Mouse (Mus musculus): Measurements from ENCODE around the gene Adamts14. TPM values are rescaled to one million over a fixed set of nuclear protein-coding genes. Genes with fewer than 3 reads are reported as not detected.

The Adamts14 gene
- 0.48 and 0.55 TPM in 2 replicates for polyA plus RNA-seq (2016; fragmentation: Nextera tagmentation; extraction: Ambion mirVana)

GRCm38 (mm10) chr10:61273081-61273843 is at the start of gene Adamts14:
Gene Adamts14, minus strand, starts transcription at chr10:61273438.
- Histone ChIP-seq H3K4me2 (replicated peaks) (peak within 1 kb of the TSS; percentile 95), H3K4me1 (0 out of 2 replicates have a peak, but pooled peaks cover 9% of the 10 kb centered on the region), H3K9ac (replicated peaks) (peak within 1 kb of the TSS; percentile 59), H3K36me3 (no peaks in the 10 kb centered on the region), H3K4me3 (peak within 1 kb of the TSS; percentile 57), H3K27me3 (peaks cover 54% of the 10 kb centered on the region), H3K9me3 (no peaks in the 10 kb centered on the region), H3K27ac (replicated peaks) (no peak within 1 kb of the TSS)
- peak; percentile 73 for ATAC-seq (ENCODE audit: low FRiP score, low read depth)
- WGBS, result 2% methylated on average over 32 of the region's 75 CpGs

GRCm38 (mm10) chr10:61318527-61318926 is 45.3 kb upstream of the Adamts14 start:
- Histone ChIP-seq H3K9ac (replicated peaks) (no peak overlapping the region), H3K9me3 (no peaks in the 10 kb centered on the region), H3K4me2 (replicated peaks) (no peak overlapping the region), H3K27me3 (no peaks in the 10 kb centered on the region), H3K4me3 (no peak overlapping the region), H3K4me1 (peaks cover 7% of the 10 kb centered on the region; the same call in 1 of the 2 replicates), H3K36me3 (0 out of 2 replicates have a peak, but pooled peaks cover 4% of the 10 kb centered on the region), H3K27ac (replicated peaks) (no peak overlapping the region)
- ATAC-seq (ENCODE audit: low FRiP score, low read depth), result no peak
- WGBS, result 90% methylated on average over 3 of the region's 3 CpGs

GRCm38 (mm10) chr10:61315324-61315880 is 42.2 kb upstream of the Adamts14 start:
- no peak overlapping the region for H3K4me3 ChIP-seq
- no peak overlapping the region for H3K9ac ChIP-seq (replicated peaks)
- WGBS, result 17% methylated on average over 9 of the region's 9 CpGs
- H3K9me3 ChIP-seq, result no peaks in the 10 kb centered on the region
- no peak overlapping the region for H3K27ac ChIP-seq (replicated peaks)
- 0 out of 2 replicates have a peak, but pooled peaks cover 4% of the 10 kb centered on the region for H3K36me3 ChIP-seq
- no peak for ATAC-seq (ENCODE audit: low FRiP score, low read depth)
- peaks cover 7% of the 10 kb centered on the region; the same call in 1 of the 2 replicates for H3K4me1 ChIP-seq
- H3K4me2 ChIP-seq (replicated peaks), result no peak overlapping the region
- no peaks in the 10 kb centered on the region for H3K27me3 ChIP-seq

DNA sequence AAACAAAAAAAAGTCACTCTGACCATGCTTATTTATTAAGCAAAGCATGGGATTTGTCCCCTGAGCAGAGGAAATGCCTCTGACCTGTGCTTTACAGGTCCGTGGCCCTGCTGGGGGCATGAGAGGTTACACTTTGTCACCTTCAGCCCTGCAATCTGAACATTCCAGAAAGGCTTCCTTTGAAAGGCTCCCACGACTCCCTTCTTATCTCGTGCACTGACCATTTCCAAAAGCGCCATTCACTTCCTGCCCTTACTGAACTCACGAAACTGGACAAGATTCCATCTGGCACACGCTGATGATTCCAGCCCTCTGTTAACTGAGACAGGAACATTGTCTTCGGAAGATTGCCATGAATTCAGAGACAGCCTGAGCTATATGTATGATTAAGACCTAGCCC is 40.5 kb upstream of the Adamts14 start:
- WGBS, result 74% methylated on average over 7 of the region's 7 CpGs
- H3K9ac ChIP-seq (replicated peaks), result no peak overlapping the region
- peaks cover 7% of the 10 kb centered on the region; the same call in 1 of the 2 replicates for H3K4me1 ChIP-seq
- no peaks in the 10 kb centered on the region for H3K36me3 ChIP-seq
- no peak for ATAC-seq (ENCODE audit: low FRiP score, low read depth)
- H3K4me2 ChIP-seq (replicated peaks), result no peak overlapping the region
- H3K27me3 ChIP-seq, result no peaks in the 10 kb centered on the region
- H3K9me3 ChIP-seq, result no peaks in the 10 kb centered on the region
- H3K4me3 ChIP-seq, result no peak overlapping the region
- no peak overlapping the region for H3K27ac ChIP-seq (replicated peaks)

- H3K27me3 ChIP-seq, result no peaks in the 10 kb centered on the region
- H3K36me3 ChIP-seq, result no peaks in the 10 kb centered on the region
- no peak overlapping the region for H3K4me2 ChIP-seq (replicated peaks)
- ATAC-seq (ENCODE audit: low FRiP score, low read depth), result no peak
- peaks cover 7% of the 10 kb centered on the region; the same call in 1 of the 2 replicates for H3K4me1 ChIP-seq
- H3K9ac ChIP-seq (replicated peaks), result no peak overlapping the region
- WGBS, result 77% methylated on average over 7 of the region's 7 CpGs
- no peaks in the 10 kb centered on the region for H3K9me3 ChIP-seq
- H3K4me3 ChIP-seq, result no peak overlapping the region
- H3K27ac ChIP-seq (replicated peaks), result no peak overlapping the region
These were observed 39.5 kb upstream of the Adamts14 start for GRCm38 (mm10) chr10:61312754-61313153.

- no peak for ATAC-seq (ENCODE audit: low FRiP score, low read depth)
- Histone ChIP-seq H3K9ac (replicated peaks) (no peak overlapping the region), H3K27ac (replicated peaks) (no peak overlapping the region), H3K4me2 (replicated peaks) (no peak overlapping the region), H3K27me3 (no peaks in the 10 kb centered on the region), H3K4me3 (no peak overlapping the region), H3K9me3 (no peaks in the 10 kb centered on the region), H3K36me3 (no peaks in the 10 kb centered on the region), H3K4me1 (peaks cover 7% of the 10 kb centered on the region; the same call in 1 of the 2 replicates)
- WGBS, result 92% methylated on average over 6 of the region's 6 CpGs
These were observed 38.9 kb upstream of the Adamts14 start for GRCm38 (mm10) chr10:61312159-61312558.

GRCm38 (mm10) chr10:61308706-61309320 is 35.6 kb upstream of the Adamts14 start:
- Histone ChIP-seq H3K4me2 (replicated peaks) (no peak overlapping the region), H3K36me3 (no peaks in the 10 kb centered on the region), H3K9ac (replicated peaks) (no peak overlapping the region), H3K27ac (replicated peaks) (no peak overlapping the region), H3K4me1 (no peaks in the 10 kb centered on the region), H3K27me3 (no peaks in the 10 kb centered on the region), H3K4me3 (no peak overlapping the region), H3K9me3 (no peaks in the 10 kb centered on the region)
- no peak for ATAC-seq (ENCODE audit: low FRiP score, low read depth)
- 56% methylated on average over 12 of the region's 12 CpGs for WGBS

GRCm38 (mm10) chr10:61305928-61306590 is 32.8 kb upstream of the Adamts14 start:
- Histone ChIP-seq H3K4me1 (no peaks in the 10 kb centered on the region), H3K36me3 (no peaks in the 10 kb centered on the region), H3K9ac (replicated peaks) (no peak overlapping the region), H3K27me3 (no peaks in the 10 kb centered on the region), H3K4me3 (no peak overlapping the region), H3K27ac (replicated peaks) (no peak overlapping the region), H3K9me3 (no peaks in the 10 kb centered on the region), H3K4me2 (replicated peaks) (no peak overlapping the region)
- WGBS, result 90% methylated on average over 13 of the region's 13 CpGs
- ATAC-seq (ENCODE audit: low FRiP score, low read depth), result no peak

GRCm38 (mm10) chr10:61304046-61304445 is 30.8 kb upstream of the Adamts14 start:
- no peak overlapping the region for H3K27ac ChIP-seq (replicated peaks)
- H3K9me3 ChIP-seq, result no peaks in the 10 kb centered on the region
- H3K4me2 ChIP-seq (replicated peaks), result no peak overlapping the region
- no peak overlapping the region for H3K4me3 ChIP-seq
- H3K36me3 ChIP-seq, result no peaks in the 10 kb centered on the region
- WGBS, result 82% methylated on average over 6 of the region's 6 CpGs
- no peak for ATAC-seq (ENCODE audit: low FRiP score, low read depth)
- H3K9ac ChIP-seq (replicated peaks), result no peak overlapping the region
- no peaks in the 10 kb centered on the region for H3K4me1 ChIP-seq
- no peaks in the 10 kb centered on the region for H3K27me3 ChIP-seq

GRCm38 (mm10) chr10:61300996-61301395 is 27.8 kb upstream of the Adamts14 start:
- no peaks in the 10 kb centered on the region for H3K27me3 ChIP-seq
- no peaks in the 10 kb centered on the region for H3K9me3 ChIP-seq
- no peak for ATAC-seq (ENCODE audit: low FRiP score, low read depth)
- no peak overlapping the region for H3K4me2 ChIP-seq (replicated peaks)
- H3K36me3 ChIP-seq, result no peaks in the 10 kb centered on the region
- no peak overlapping the region for H3K9ac ChIP-seq (replicated peaks)
- H3K4me3 ChIP-seq, result no peak overlapping the region
- no peak overlapping the region for H3K27ac ChIP-seq (replicated peaks)
- 91% methylated on average over 3 of the region's 3 CpGs for WGBS
- H3K4me1 ChIP-seq, result no peaks in the 10 kb centered on the region

- Histone ChIP-seq H3K9me3 (no peaks in the 10 kb centered on the region), H3K36me3 (no peaks in the 10 kb centered on the region), H3K27ac (replicated peaks) (no peak within 1 kb of the TSS), H3K4me3 (no peak within 1 kb of the TSS), H3K4me1 (no peaks in the 10 kb centered on the region), H3K27me3 (no peaks in the 10 kb centered on the region), H3K9ac (replicated peaks) (no peak within 1 kb of the TSS), H3K4me2 (replicated peaks) (no peak within 1 kb of the TSS)
- no peak for ATAC-seq (ENCODE audit: low FRiP score, low read depth)
- 90% methylated on average over 7 of the region's 7 CpGs for WGBS
These were observed 24.2 kb upstream of the Adamts14 start, which contains the start of gene Prf1 for GRCm38 (mm10) chr10:61297477-61297876. Gene Prf1, plus strand, starts transcription at chr10:61297833.
